ENCODE assay signal across 8 mouse cellular contexts in the genomic region with DNA sequence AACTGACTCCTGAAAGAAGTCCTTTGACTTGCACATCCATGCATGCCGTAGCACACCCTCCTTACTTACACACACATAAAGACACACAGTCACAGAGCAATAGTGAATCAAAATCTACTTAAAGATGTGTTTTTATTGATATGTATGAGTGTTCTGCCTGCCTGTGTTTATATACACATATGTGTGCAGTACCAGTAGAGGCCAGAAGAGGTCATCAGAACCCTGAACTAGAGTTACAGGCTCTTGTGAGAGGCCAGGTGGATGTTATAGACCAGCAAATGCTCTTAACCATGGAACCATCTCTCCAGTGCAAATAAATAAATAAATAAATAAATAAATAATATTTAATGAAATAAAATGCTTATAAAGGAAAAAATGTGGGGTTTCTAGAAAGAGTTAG.
A peak's percentile ranks its signal among the peaks of the same experiment; 100 is the strongest.
DNase-seq lines count a peak whose midpoint lies in the region; ATAC-seq lines count a peak whose summit lies in the region.
"Had no signal": no experiment of that assay in that cellular context is flagged by ENCODE, and none has a peak within 500 bp of the region (broad histone marks: within the 10 kb centered on the region; RNA-seq: fewer than 3 reads in every experiment).

No protein-coding gene starts in this region.

- 94% methylated on average over 1 of the region's 1 CpGs for WGBS in embryonic facial prominence, embryonic 10.5 days

- 0 out of 2 replicates have a peak, but pooled peaks cover 5% of the 10 kb centered on the region for H3K9me3 ChIP-seq in embryonic facial prominence, embryonic 10.5 days

- peaks cover 6% of the 10 kb centered on the region; the same call in 1 of the 2 replicates for H3K4me1 ChIP-seq in embryonic facial prominence, embryonic 10.5 days

- H3K27me3 ChIP-seq in embryonic facial prominence, embryonic 10.5 days (replicated peaks; ENCODE audit: low read depth, poor library complexity, severe bottlenecking): no peaks in the 10 kb centered on the region

- H3K36me3 ChIP-seq in embryonic facial prominence, embryonic 10.5 days (replicated peaks): no peaks in the 10 kb centered on the region

- intact Hi-C loops in left cerebral cortex, postnatal 14 days (cut with DNase I): no loop called here

- peak; percentile 79 for ATAC-seq in megakaryocyte-erythroid progenitor cell, adult 5-6 weeks (replicated peaks; ENCODE audit: low FRiP score, low TSS enrichment, poor library complexity, severe bottlenecking)
- no peak for ATAC-seq in inflammation-experienced regulatory T-cells, adult 6 months

- DNase-seq in left cerebral cortex, postnatal 14 days (ENCODE audit: low spot score in 2 of 2): peak; percentile 12 to 30
- no peak for DNase-seq in left cerebral cortex, adult 11 months (ENCODE audit: low spot score)
- peak; percentile 59 for DNase-seq in NIH3T3 (ENCODE audit: low read depth)
- DNase-seq in embryonic facial prominence, embryonic 10.5 days (ENCODE audit: low spot score): peak; percentile 29
- no peak for DNase-seq in layer of hippocampus, adult 9-11 months

- H3K4me3 ChIP-seq in embryonic facial prominence, embryonic 10.5 days: no peak overlapping the region
- H3K4me3 ChIP-seq: erythroblast, embryonic 14.5 days had no signal

- H3K27ac ChIP-seq in embryonic facial prominence, embryonic 10.5 days (replicated peaks): no peak overlapping the region

Comparison
In these comparisons a context has a peak if more than half of its experiments do, and no peak if none do; other contexts are left out.
1. DNase-seq: peak in left cerebral cortex, postnatal 14 days (2 of 2), NIH3T3 (single experiment) and embryonic facial prominence, embryonic 10.5 days (single experiment); none in left cerebral cortex, adult 11 months (single experiment) and layer of hippocampus, adult 9-11 months (single experiment).